Mouse (Mus musculus) NIH3T3 (cell line): ENCODE measurements around the gene Mmp19.
A peak's percentile ranks its signal among the peaks of the same experiment; 100 is the strongest.
"Not testable (repeated sequence)": the region's sequence is repeated elsewhere in the genome, so short reads cannot be mapped to it uniquely, and the experiment has no call there.

Experiments used
- DNase-seq: peaks from one replicate; pipeline ENCODE4 v3.0.0-alpha.2; 2012; ENCODE audit warnings: low read depth

Gene Mmp19

DNA sequence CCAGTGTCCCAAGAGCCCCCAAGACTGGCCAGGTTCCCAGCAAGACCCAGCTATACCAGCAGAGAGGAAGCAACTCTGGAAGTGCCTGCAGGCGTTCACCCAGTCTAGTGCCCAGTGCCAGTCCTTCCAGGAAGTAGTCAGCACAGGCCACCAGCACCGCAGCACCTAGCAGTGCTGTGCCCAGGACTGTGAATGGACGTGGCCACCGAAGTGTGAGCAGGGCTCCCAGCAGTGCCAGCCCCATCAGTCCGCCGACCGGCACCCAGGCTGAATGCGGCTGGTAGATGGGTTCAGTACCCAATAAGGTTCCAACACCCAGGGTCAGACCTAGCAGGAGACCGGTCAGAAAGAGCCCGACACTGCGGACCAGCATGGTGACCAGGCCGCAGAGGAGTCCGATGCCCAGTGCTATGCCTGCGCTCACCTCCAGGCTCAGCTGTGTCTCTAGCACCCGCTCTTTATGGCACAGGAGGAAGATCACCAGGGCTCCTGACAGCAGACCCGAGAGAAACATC, 11.3 kb downstream of the Mmp19 start:
- DNase-seq, result no peak

DNA sequence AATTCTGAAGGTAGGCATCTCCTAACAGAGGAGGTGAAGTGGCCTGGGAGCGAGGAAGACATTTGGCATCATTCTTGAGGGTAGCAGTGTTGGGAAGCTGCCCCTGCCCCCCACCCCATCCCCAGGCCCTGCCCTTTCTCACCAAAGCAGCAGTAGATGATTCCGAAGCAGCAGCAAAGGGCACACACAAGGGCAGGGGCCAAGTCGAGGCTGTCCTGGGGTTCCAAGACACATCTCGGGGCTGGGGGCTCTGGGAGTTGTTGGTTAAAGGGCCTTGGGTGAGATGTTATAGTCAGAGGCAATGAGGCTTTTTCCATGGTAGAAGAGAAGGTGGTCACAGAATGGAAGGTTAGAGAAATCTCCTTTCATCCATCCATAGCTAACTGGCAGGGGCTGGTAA, 12.2 kb downstream of the Mmp19 start:
- DNase-seq, result no peak

- no peak for DNase-seq
Measured at GRCm38 (mm10) chr10:128803361-128803760, 12.7 kb downstream of the Mmp19 start.

GRCm38 (mm10) chr10:128803771-128804270, 13.1 kb downstream of the Mmp19 start, which contains the start of gene Dnajc14:
Dnajc14 (plus strand) TSS chr10:128804062.
- peak; percentile 90 for DNase-seq

DNA sequence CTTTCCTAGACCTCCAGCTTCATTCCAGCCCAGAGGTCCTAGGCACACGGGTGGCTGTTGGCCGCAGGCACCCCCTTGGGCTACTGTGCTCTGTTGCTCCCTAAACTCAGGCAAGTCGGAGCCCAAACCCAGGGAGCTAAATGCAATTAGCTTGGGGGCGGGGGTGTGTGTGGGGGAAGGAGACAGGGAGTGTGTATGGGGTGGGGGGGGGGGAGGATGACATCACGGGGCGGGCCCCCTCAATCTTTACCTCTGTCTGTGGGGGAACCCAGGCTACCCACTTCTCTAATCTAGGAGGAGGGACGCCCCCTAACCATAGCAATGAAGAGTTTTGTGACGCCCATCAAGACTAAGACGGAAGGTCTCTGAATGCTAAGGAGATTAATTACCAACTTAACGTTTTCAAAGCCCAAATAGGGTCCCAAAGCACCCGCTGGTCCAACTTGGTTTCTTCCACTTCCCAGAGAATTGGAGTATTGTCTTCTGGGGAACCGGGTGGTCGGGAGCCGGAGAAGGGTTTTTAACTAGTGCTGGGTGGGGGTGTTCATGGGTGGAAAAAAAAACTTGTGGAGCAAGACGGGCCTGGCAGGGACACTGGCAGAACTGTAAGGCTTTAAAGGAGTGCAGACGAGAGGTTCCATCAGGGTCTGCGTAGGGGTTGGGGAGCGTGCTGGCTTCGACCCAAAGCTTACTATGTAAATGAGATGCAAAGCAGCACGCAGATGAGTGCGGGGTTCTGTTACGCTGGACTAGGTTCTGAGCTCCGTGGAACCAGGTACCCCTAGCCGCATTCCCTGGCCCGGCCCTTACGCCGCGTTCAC, 13.8 kb downstream of the Mmp19 start, which contains the start of gene Tmem198b:
Gene Tmem198b, minus strand, starts transcription at position 100 of the 821 bp plus-strand sequence.
- peak; percentile 82 for DNase-seq

GRCm38 (mm10) chr10:128805092-128806000, 14.6 kb downstream of the Mmp19 start:
- DNase-seq, result peak; percentile 99

DNA sequence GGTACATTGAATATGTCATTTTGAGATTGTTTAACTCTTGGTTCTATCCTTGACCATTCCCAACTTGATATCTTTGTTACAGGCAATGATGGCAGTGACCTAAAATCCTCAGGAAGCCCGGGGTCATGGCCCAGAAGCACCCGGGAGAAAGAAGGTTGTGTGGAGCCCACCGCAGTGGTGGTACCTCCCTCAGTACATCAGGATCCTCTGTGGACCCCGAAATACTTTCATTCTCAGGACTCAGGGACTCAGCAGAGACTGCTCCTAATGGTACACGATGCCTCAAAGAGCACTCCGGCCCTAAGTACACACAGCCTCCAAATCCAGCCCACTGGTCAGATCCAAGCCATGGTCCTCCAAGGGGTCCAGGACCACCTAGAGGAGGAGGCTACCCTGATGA, 15.4 kb downstream of the Mmp19 start:
- no peak for DNase-seq

GRCm38 (mm10) chr10:128807018-128807417, 16.3 kb downstream of the Mmp19 start:
- DNase-seq, result no peak

DNA sequence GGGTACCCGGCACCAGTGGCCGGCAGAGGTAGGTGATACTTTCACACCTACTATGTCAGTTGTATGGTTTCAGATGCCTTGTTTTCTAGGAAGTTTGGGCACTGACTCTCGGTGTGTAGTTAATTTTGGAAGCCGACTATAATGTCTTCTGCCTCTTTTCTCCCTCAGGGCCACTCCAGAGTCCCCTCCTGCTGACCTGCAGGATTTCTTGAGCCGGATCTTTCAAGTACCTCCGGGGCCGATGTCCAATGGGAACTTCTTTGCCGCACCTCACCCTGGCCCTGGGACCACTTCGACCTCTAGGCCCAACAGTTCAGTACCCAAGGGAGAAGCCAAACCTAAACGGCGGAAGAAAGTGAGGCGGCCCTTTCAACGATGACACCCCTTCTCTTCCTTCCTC, 26.3 kb downstream of the Mmp19 start, which contains the start of gene Sarnp:
Gene Sarnp, plus strand, starts transcription at position 301 of the 400 bp plus-strand sequence.
- no peak for DNase-seq

DNA sequence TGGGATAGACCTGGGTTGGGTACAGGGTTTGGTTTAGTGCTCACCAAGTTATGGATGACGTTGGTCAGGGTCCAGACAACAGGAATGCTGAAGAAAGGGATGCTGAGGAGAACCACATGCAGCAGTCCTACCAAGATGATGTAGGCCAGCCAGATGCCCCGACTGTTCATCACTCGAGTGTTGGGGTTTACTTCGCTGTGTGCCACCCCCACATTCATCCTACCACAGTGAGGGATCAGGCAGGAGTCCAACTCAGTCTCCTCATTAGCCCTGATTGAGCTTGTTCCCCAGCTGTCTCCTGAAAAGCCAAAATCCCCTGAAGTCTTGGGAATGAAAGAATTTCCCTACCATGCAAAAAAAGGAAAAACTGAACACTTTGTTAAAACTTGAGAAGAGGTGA, 29.5 kb downstream of the Mmp19 start:
- no peak for DNase-seq

DNA sequence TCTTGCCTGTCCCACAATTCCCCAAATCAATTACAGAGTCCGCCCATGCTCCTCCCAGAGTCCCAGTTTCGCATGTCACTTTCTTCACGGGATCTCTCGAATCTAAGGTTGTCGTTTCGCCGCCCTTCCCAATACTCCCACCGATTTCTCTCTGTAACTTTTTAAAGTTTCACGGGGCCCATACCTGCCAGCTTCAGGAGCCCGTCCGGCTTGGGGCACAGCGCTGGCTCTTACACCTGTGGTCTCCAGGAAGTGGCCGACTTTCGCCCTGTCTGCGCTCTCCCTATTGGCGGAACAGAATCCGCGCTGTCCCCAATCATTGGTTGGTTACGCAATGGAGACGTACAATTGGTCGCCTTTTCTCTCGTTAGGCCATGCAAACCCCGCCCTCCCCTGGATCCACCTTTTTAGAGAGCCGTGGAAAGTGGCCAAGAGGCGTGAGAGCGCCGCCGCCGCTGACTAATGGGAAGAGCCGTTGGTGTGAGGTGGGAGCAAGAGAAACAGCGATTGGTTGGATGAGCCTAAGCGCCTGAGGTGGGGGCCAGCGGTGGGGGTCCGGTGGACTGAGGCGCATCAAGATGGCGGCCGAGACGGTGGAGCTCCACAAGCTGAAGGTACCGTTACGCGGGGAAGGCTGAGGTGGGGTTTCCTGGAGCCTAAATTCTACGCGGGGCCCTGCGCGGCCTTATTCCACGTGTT, 30.8 kb downstream of the Mmp19 start, which contains the start of gene Ormdl2:
Gene Ormdl2, minus strand, starts transcription at position 288 of the 699 bp plus-strand sequence.
- DNase-seq, result peak; percentile 100

DNA sequence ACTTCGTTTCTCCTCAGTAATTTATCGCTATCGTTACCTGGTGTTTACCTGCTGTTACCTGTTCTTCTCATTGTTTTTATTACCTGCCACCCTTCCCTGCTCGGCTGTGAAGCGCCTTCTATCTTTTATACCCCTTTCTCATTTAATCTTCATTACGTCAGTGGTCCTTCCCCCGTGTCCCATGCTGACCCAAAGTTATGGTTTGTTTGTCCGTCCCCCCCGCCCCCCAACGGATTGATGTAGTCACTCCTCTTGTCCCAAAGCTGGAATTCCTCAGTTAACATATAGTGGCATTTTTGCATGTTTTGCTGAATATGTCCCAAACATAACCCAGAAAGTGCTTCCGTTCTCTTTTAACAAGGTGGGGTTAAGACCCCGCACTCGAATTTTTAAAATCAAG, 31.4 kb downstream of the Mmp19 start:
- peak; percentile 19 for DNase-seq

GRCm38 (mm10) chr10:128823087-128823486, 32.4 kb downstream of the Mmp19 start:
- DNase-seq, result not testable (repeated sequence)

- DNase-seq, result no peak
Measured at GRCm38 (mm10) chr10:128823821-128824220, 33.1 kb downstream of the Mmp19 start.

DNA sequence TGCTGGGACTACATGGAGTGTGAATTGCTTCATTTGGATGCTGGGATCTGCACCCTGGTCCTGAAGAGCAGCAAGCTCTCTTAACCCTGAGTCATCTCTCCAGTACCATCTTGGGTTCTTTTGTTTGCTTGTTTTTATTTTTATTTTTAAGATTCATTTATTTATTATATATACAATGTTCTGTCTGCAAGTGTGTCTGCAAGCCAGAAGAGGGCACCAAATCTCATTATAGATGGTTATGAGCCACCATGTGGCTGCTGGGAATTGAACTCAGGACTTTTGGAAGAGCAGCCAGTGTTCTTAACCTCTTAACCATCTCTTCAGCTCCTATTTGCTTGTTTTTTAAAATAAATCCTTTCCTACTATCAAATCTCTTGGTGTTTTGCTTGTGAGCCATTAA, 46.7 kb downstream of the Mmp19 start:
- no peak for DNase-seq

DNA sequence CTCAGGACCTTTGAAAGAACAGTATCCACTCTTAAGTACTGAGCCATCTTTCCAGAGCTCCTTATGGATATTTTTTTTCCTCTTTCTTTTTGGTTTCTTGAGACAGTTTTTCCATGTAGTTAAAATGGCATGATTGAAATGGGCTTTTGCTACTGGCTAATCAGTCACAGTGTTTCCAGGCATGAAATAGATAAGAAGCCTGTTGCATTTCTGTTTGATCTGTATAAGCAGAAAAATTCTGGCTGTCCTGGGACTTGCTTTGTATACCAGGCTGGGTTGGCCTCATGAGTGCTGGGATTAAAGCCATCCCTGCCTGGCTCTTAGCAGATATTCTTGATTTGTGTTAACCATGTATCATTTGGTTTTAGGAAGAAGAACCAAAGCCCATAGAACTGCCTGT, 48.7 kb downstream of the Mmp19 start:
- no peak for DNase-seq

DNA sequence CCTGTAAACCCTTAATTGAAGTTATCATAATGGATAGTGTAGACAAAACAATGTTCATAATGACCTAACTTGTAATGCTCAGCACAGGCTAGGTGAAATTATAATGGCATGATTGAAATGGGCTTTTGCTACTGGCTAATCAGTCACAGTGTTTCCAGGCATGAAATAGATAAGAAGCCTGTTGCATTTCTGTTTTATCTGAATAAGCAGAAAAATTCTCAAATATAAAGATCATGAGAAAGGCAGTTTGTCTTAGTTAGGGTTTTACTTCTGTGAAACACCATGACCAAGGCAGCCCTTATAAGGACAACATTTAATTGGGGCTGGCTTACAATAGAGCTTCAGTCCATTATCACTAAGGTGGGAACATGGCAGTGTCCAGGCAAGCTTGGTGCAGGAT, 49.9 kb downstream of the Mmp19 start:
- no peak for DNase-seq

- DNase-seq, result no peak
Measured at GRCm38 (mm10) chr10:128843260-128843659, 52.5 kb downstream of the Mmp19 start.

GRCm38 (mm10) chr10:128845516-128845915, 54.8 kb downstream of the Mmp19 start:
- DNase-seq, result peak; percentile 71

GRCm38 (mm10) chr10:128846664-128847063, 56.0 kb downstream of the Mmp19 start:
- DNase-seq, result no peak

DNA sequence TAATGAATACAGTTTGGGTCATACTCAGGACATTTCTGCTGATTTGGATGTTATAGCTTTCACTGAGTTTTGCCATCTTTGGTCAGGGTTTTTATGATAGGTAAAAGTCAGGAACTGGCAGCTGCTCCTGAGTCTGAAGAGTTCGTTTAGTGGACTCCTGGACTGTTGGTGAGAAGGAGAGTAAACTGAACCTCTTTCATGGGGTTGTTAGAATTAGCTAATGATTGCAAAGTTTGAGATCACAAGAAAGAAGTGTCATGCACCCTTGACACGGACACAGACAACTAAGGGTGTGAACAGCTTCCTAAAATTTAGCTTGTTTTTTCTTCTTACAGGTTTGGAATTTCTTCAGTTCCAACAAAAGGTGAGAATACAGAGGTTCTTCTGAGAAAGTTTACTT, 57.7 kb downstream of the Mmp19 start:
- DNase-seq, result no peak

DNA sequence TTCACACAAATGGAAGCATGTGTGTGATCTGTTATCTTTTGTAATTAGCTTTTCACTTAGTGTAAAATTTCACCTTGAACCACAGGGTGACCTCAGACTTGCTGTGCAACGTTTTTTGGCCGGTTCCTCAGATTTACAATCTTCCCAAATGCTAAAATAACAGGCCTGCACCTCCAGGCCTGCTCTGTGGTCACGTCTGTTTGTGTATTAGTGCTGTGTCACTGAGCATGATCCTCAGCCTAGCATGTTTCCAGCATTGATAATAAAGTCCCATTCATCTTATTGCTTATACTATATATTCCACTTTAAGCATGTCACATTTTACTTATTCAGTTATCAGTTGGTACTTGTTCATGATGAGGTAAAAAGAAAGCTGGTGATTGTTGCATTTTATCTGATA, 59.6 kb downstream of the Mmp19 start:
- no peak for DNase-seq
